Mouse (Mus musculus) stomach, postnatal 0 days (tissue): ENCODE data around the gene Mettl1.

ENCODE experiments used
- CTCF ChIP-seq: IDR thresholded peaks from 2 replicates; pipeline ENCODE4 v1.5.1; 2016; ENCODE audit warnings: antibody characterized with exemption, low read depth, mild to moderate bottlenecking, moderate library complexity
- EP300 ChIP-seq: optimal IDR thresholded peaks from 2 replicates; pipeline ENCODE3; 2016; ENCODE audit warnings: antibody characterized with exemption

DNA sequence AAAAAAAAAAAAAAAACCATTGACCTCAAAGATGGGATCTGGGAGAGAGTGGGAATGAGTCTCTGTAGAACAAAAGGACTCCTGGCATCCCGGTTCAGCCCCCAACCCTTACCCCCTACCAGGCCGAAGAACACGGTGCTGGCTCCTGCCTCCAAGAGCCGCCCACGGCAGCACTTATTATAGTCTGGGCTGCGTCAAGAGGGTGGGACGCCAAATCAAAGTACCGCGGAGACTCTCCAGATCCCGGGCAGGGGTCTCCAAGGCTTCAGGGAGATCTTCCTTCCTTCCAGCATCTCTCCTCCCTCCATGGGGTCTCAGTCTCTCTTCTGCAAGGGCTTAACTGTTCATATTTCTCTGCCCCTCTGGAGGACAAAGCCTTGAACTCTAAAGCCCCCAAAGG, 36.3 kb downstream of the Mettl1 start:
- TF ChIP-seq CTCF (no peak), EP300 (no peak)
